Mouse (Mus musculus) embryonic facial prominence, embryonic 14.5 days (tissue): ENCODE data around the gene C77080. TPM values are rescaled to one million over a fixed set of nuclear protein-coding genes. Genes with fewer than 3 reads are reported as not detected.
A peak's percentile ranks its signal among the peaks of the same experiment; 100 is the strongest.

Experiments used
- ATAC-seq: fragments of 200-750 bp; cut with Nextera tagmentation; 2 replicates; pipeline ENCODE4 v1.8.0; 2017; ENCODE audit warnings: low read depth, moderate number of reproducible peaks, moderate TSS enrichment
- DNase-seq: peaks from one replicate; pipeline ENCODE4 v3.0.0-alpha.2; 2015; ENCODE audit warnings: low spot score
- H3K27ac ChIP-seq: fragments of 300-500 bp; sonication (generic); replicated peaks from 2 replicates; pipeline ENCODE4 v1.5.1; 2014; ENCODE audit warnings: low read depth, mild to moderate bottlenecking, low read length, moderate library complexity
- H3K27me3 ChIP-seq: fragments of 300-500 bp; sonication (generic); replicated peaks from 2 replicates; pipeline ENCODE4 v1.6.1; 2014; ENCODE audit warnings: low read length; ENCODE audit not compliant: control insufficient read depth, insufficient read depth
- H3K36me3 ChIP-seq: fragments of 300-500 bp; sonication (generic); 2 replicates; pipeline ENCODE4 v1.6.1; 2014; ENCODE audit warnings: low read length, mixed read lengths; ENCODE audit not compliant: control insufficient read depth, insufficient read depth
- H3K4me1 ChIP-seq: fragments of 300-500 bp; sonication (generic); 2 replicates; pipeline ENCODE4 v1.6.1; 2014; ENCODE audit warnings: antibody characterized with exemption, low read length; ENCODE audit not compliant: control insufficient read depth, insufficient read depth
- H3K4me2 ChIP-seq: fragments of 300-500 bp; sonication (generic); 2 replicates; pipeline ENCODE4 v1.6.1; 2014; ENCODE audit warnings: low read depth, mild to moderate bottlenecking, low read length, moderate library complexity, mixed read lengths
- H3K4me3 ChIP-seq: fragments of 300-500 bp; sonication (generic); 2 replicates; pipeline ENCODE4 v1.5.1; 2014; ENCODE audit warnings: low read depth, mild to moderate bottlenecking, low read length
- H3K9ac ChIP-seq: fragments of 300-500 bp; sonication (generic); 2 replicates; pipeline ENCODE4 v1.6.1; 2014; ENCODE audit warnings: low read depth, mild to moderate bottlenecking, low read length, moderate library complexity, mixed read lengths
- H3K9me3 ChIP-seq: fragments of 300-500 bp; sonication (generic); 2 replicates; pipeline ENCODE4 v1.6.1; 2016; ENCODE audit warnings: low read length; ENCODE audit not compliant: control insufficient read depth
- WGBS: fragments of 180-500 bp; shearing (Covaris S2); extraction: QIAGEN DNeasy Blood & Tissue Kit; methylation state at CpG from one replicate; pipeline ENCODE4 v1.1.7; 2014; 5-methylcytosine and 5-hydroxymethylcytosine counted together
- polyA plus RNA-seq: library from polyadenylated mRNA; unstranded; fragments of >200 nt; fragmentation: Nextera tagmentation; extraction: Ambion mirVana; gene quantifications from 2 replicates; pipeline ENCODE4 v1.2.1, GENCODE M21; 2014

The C77080 gene
- polyA plus RNA-seq, 1 experiment from 2014 or later, result 6.2 TPM

DNA sequence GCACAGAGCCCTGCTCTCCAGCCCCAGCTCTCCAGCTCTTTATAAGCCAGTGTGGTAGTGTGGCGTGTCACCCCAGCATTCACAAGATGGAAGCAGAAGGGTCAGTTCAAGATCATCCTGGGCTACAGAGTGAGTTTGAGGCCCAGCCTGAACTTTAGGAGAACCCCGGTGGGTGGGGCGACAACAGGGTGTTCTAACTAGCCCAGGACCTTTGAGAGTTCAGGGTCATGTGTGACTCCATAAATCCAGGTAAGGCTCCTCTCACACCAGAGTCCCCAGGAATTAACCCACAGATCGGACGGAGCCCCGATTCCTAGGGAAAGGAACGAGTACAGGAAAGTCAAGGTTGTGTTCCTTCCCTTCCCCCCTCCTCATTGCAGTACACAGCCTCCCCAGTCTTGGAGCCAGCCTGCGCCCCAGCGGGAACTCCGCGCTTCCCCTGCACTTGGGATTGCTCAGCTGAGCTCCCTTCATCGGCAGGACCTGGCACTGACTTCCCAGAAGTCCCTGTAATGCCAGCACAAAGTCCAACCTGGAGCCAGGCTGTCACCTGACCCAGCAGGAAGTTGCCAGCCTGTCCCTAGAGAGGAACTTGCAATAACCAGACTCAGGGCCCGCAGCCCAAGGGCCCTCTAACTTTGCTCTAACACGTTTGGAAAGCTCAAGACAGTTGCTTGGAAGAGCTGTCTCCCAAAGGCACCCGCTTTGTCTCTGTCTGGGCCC lies 10.3 kb downstream of the C77080 start:
- H3K9ac ChIP-seq, result no peak overlapping the region
- no peaks in the 10 kb centered on the region for H3K9me3 ChIP-seq
- no peaks in the 10 kb centered on the region for H3K36me3 ChIP-seq
- 21% methylated on average over 15 of the region's 15 CpGs for WGBS
- no peak overlapping the region for H3K4me3 ChIP-seq
- H3K4me2 ChIP-seq, result peak overlapping the region; percentile 35
- no peak for ATAC-seq
- peaks cover 37% of the 10 kb centered on the region for H3K27me3 ChIP-seq
- no peak overlapping the region for H3K27ac ChIP-seq
- peaks cover 18% of the 10 kb centered on the region for H3K4me1 ChIP-seq
- DNase-seq, result no peak

- H3K4me2 ChIP-seq, result no peak overlapping the region
- 39% methylated on average over 7 of the region's 7 CpGs for WGBS
- peaks cover 18% of the 10 kb centered on the region for H3K4me1 ChIP-seq
Observed at GRCm38 (mm10) chr4:129249288-129249687, 11.9 kb downstream of the C77080 start.

GRCm38 (mm10) chr4:129248243-129248767 lies 12.9 kb downstream of the C77080 start:
- DNase-seq (no peak), ATAC-seq (no peak)
- peaks cover 40% of the 10 kb centered on the region for H3K27me3 ChIP-seq
- H3K27ac ChIP-seq, result peak overlapping the region; percentile 48; the same call in 1 of the 2 replicates
- H3K4me1 ChIP-seq, result peaks cover 18% of the 10 kb centered on the region
- H3K36me3 ChIP-seq, result no peaks in the 10 kb centered on the region
- H3K9me3 ChIP-seq, result no peaks in the 10 kb centered on the region
- peak overlapping the region; percentile 57 for H3K4me3 ChIP-seq
- H3K9ac ChIP-seq, result peak overlapping the region; percentile 74
- H3K4me2 ChIP-seq, result peak overlapping the region; percentile 90
- 0% methylated on average over 6 of the region's 74 CpGs for WGBS

More at GRCm38 (mm10) chr4:129249288-129249687, 11.9 kb downstream of the C77080 start:
- no peaks in the 10 kb centered on the region for H3K9me3 ChIP-seq
- H3K36me3 ChIP-seq, result no peaks in the 10 kb centered on the region
- H3K4me3 ChIP-seq, result no peak overlapping the region
- no peak overlapping the region for H3K9ac ChIP-seq
- H3K27me3 ChIP-seq, result peaks cover 40% of the 10 kb centered on the region
- ATAC-seq, result no peak
- H3K27ac ChIP-seq, result no peak overlapping the region
- DNase-seq, result no peak

DNA sequence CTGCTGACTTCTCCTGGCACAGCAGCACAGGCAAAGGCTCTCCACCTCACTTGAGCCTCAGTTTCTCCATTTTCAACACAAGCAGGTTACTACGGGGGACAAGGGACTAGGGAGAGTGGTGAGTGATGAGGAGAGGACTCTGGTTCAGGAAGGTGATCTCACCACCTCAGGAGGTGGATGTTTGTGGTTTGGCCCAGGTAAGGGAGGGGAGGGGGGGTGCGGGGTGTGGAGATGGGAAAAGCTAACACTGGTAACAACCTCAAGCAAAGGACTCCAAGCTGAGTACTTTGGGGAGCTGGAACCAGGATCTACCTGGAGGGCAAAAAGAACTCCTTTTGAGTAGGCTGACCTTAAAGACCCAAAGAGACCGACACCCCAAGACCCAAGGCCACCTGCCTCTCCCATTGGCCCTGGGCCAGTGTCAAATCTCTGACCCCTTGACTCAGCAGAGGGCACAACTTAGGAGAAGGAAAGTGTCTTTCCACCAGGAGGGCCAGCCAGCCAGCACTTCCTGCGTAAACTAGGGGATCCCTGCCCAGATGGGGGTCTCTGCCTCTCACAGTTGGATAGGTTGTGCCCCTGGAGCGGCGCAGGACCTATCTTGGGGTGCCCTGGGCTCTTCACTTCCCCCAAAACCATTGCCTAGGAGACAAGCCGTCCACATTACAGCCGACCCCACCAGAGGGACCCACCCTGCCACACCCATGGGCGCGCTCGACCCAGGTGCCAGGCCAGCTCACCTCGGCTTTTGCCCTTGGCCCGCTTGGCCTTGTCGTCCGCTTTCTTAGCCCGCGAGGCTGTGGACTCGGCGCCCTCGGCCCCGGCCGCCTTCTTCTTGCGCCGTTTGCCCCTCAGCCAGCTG lies 13.6 kb downstream of the C77080 start:
- no peak for DNase-seq
- Histone ChIP-seq H3K4me2 (peak overlapping the region; percentile 90), H3K9me3 (no peaks in the 10 kb centered on the region), H3K4me3 (peak overlapping the region; percentile 57), H3K36me3 (no peaks in the 10 kb centered on the region), H3K9ac (peak overlapping the region; percentile 74), H3K27ac (peak overlapping the region; percentile 48; the same call in 1 of the 2 replicates), H3K4me1 (peaks cover 23% of the 10 kb centered on the region), H3K27me3 (peaks cover 40% of the 10 kb centered on the region)
- no peak for ATAC-seq
- 7% methylated on average over 21 of the region's 24 CpGs for WGBS

GRCm38 (mm10) chr4:129246360-129247301 lies 14.6 kb downstream of the C77080 start:
- Histone ChIP-seq H3K4me3 (peak overlapping the region; percentile 57; the same call in 1 of the 2 replicates), H3K4me1 (peaks cover 33% of the 10 kb centered on the region), H3K27ac (no peak overlapping the region), H3K4me2 (peak overlapping the region; percentile 90), H3K9ac (no peak overlapping the region), H3K36me3 (no peaks in the 10 kb centered on the region), H3K9me3 (no peaks in the 10 kb centered on the region), H3K27me3 (peaks cover 40% of the 10 kb centered on the region)
- DNase-seq (no peak), ATAC-seq (no peak)
- 42% methylated on average over 14 of the region's 15 CpGs for WGBS

DNA sequence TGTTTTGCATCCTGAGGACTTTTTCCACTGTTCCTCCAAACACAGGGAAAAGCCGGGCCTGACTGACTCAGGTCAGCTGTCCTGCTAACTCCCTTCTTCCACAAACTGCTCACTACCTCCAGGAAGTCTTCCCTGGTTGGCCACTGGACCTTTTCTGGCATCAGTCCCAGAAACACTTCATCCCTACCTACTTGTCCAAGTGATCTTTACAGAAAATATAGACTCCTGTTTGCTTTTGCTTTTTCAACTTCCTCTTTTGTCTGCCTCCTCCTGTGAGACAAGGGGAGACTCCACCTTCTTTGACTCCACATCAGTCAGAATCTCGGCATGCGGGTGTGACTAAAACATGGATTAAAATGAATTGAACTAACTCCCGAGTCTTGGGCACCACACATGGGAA lies 16.4 kb downstream of the C77080 start:
- H3K4me3 ChIP-seq, result no peak overlapping the region
- H3K27me3 ChIP-seq, result peaks cover 33% of the 10 kb centered on the region
- H3K9ac ChIP-seq, result no peak overlapping the region
- ATAC-seq (no peak), DNase-seq (no peak)
- H3K36me3 ChIP-seq, result no peaks in the 10 kb centered on the region
- H3K4me2 ChIP-seq, result no peak overlapping the region
- H3K4me1 ChIP-seq, result peaks cover 23% of the 10 kb centered on the region
- no peaks in the 10 kb centered on the region for H3K9me3 ChIP-seq
- H3K27ac ChIP-seq, result no peak overlapping the region
- 61% methylated on average over 4 of the region's 4 CpGs for WGBS

GRCm38 (mm10) chr4:129242761-129243160 lies 18.4 kb downstream of the C77080 start:
- WGBS, result 32% methylated on average over 4 of the region's 4 CpGs
- H3K4me3 ChIP-seq, result no peak overlapping the region
- DNase-seq (no peak), ATAC-seq (no peak)
- H3K9ac ChIP-seq, result 0 out of 2 replicates have a peak overlapping the region, but pooled peaks have one; percentile 25
- peak overlapping the region; percentile 41 for H3K27ac ChIP-seq
- H3K4me2 ChIP-seq, result no peak overlapping the region
- peaks cover 17% of the 10 kb centered on the region; the same call in 1 of the 2 replicates for H3K27me3 ChIP-seq
- no peaks in the 10 kb centered on the region for H3K36me3 ChIP-seq
- peaks cover 22% of the 10 kb centered on the region for H3K4me1 ChIP-seq
- no peaks in the 10 kb centered on the region for H3K9me3 ChIP-seq
